Mouse (Mus musculus) macrophage (primary cell): ENCODE measurements around the gene Nrarp. TPM values are rescaled to one million over a fixed set of nuclear protein-coding genes. Genes with fewer than 3 reads are reported as not detected.

Source experiments
- H3K27ac ChIP-seq: fragments of 350-480 bp; formaldehyde crosslinking; 2 replicates; pipeline ENCODE4 v1.9.0; 2021
- H3K36me3 ChIP-seq: fragments of 350-480 bp; formaldehyde crosslinking; 2 replicates; pipeline ENCODE4 v1.9.0; 2021; ENCODE audit errors: inconsistent target
- H3K4me3 ChIP-seq: fragments of 350-480 bp; formaldehyde crosslinking; 2 replicates; pipeline ENCODE4 v1.9.0; 2021; ENCODE audit errors: inconsistent target
- H3K79me2 ChIP-seq: fragments of 350-480 bp; formaldehyde crosslinking; 2 replicates; pipeline ENCODE4 v1.9.0; 2021; ENCODE audit errors: inconsistent target
- WGBS: methylation state at CpG from one replicate; pipeline ENCODE4 v1.1.7; 2026; ENCODE audit warnings: inconsistent platforms; ENCODE audit not compliant: missing documents; 5-methylcytosine and 5-hydroxymethylcytosine counted together
- polyA plus RNA-seq: library from polyadenylated mRNA; stranded (reverse); fragments of 250-400 nt; gene quantifications from 3 replicates; pipeline ENCODE4 v1.2.4, GENCODE M21; 2018; ENCODE audit warnings: inconsistent platforms
- total RNA-seq, 78 experiments: library from RNA; depleted of rRNA; stranded (reverse); fragments of 250-400 nt; gene quantifications; 1 replicate in 9 of 78; 2 replicates in 24 of 78; 3 replicates in 43 of 78; 4 replicates in 2 of 78; pipeline ENCODE4 v1.2.4; 2018; ENCODE audit warnings: inconsistent platforms in 56 of 78

Gene Nrarp
- total RNA-seq (2018; cell fraction: chromatin; rRNA removed): not detected
- total RNA-seq (2018; cell fraction: cytosol; rRNA removed): under 1 TPM in 2 of 26 experiments, not detected in 24; 0.03 to 0.04 TPM
- not detected for total RNA-seq (2018; cell fraction: nucleus; rRNA removed)
- polyA plus RNA-seq: not detected in 3 replicates

DNA sequence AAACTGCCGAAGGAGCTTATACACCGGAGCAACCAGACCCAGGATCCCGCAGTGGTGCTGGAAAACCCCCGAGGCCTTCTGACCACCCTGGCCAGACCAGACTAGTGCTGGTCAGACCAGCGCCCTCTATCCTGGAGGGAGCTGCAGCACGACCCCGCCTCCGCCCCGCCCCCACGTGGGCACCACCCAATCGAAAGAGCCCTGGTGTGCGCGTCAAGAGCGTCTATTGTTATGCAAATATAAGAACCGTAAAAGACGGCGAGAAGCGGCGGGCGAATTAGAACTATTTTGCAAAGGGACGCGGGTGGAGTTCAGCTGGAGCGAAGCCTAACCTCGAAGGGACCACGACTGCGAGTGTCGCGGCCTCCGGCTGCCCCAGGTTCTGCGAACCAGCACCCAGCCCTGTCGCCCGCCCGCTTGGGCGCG, at the start of gene Nrarp:
Gene Nrarp, plus strand, starts transcription at position 281 of the 426 bp plus-strand sequence.
- Histone ChIP-seq H3K27ac (no peak within 1 kb of the TSS), H3K79me2 (no peaks in the 10 kb centered on the region), H3K36me3 (no peaks in the 10 kb centered on the region), H3K4me3 (no peak within 1 kb of the TSS)
- 2% methylated on average over 35 of the region's 35 CpGs for WGBS

DNA sequence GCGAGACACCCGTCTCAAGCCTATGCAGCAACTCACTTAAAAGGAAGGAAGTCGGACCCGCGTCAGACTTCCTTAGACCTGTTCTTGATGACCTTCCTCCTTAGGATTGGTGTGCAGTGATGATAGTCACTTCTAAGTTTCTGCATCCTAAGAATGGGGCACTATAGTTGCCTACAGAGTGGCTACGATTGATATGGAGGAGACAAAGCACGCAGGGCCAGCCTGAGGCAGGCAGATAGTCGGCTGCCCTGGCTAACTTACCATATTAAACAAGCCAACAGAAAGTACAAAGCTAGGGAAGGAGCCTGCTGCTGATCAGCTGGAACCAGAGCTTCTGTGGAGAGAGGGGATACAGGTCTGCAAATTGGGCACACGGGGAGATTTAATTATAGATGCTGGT, 49.0 kb upstream of the Nrarp start:
- 22% methylated on average over 9 of the region's 9 CpGs for WGBS
- no peaks in the 10 kb centered on the region for H3K79me2 ChIP-seq
- H3K4me3 ChIP-seq: no peak overlapping the region
- no peak overlapping the region for H3K27ac ChIP-seq
- H3K36me3 ChIP-seq: no peaks in the 10 kb centered on the region

DNA sequence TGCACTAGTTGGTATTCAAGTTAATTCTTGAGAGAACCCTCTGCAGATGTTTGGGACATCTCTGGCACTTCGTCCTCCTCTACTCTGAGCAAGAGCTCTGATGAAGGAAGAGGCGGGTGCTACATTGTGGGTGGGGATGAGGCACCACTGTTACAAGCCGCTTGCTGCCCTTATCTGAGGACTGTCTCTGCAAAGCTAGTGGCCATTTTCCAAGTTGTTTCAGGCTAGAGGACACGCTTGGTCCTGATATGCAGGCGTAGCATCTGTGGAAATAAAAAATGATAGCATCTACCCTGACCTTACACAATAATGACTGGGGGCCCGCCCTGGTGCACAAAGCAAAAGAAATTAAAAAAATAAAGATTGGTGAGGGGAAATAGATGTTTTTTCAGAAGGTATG, 42.7 kb upstream of the Nrarp start:
- Histone ChIP-seq H3K27ac (no peak overlapping the region), H3K4me3 (no peak overlapping the region), H3K79me2 (no peaks in the 10 kb centered on the region), H3K36me3 (no peaks in the 10 kb centered on the region)
- 71% methylated on average over 6 of the region's 6 CpGs for WGBS

DNA sequence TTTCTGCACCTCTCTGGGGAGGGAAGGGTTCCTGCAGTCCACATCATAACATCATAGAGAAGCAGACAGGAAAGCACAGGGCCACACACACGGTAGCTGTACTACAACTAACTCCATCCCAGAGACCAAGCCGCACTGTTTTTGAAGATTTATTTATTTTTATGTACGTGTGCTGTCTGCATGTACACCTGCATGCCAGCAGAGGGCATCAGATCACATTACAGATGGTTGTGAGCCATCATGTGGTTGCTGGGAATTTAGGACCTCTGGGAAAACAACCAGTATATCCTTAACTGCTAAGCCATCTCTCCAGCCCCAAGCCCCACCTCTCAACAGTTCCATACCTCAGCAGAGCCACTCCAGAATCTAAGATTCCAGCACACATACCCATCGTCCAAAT, 39.4 kb upstream of the Nrarp start:
- H3K36me3 ChIP-seq: no peaks in the 10 kb centered on the region
- no peaks in the 10 kb centered on the region for H3K79me2 ChIP-seq
- H3K4me3 ChIP-seq: no peak overlapping the region
- WGBS: 75% methylated on average over 4 of the region's 4 CpGs
- H3K27ac ChIP-seq: no peak overlapping the region

DNA sequence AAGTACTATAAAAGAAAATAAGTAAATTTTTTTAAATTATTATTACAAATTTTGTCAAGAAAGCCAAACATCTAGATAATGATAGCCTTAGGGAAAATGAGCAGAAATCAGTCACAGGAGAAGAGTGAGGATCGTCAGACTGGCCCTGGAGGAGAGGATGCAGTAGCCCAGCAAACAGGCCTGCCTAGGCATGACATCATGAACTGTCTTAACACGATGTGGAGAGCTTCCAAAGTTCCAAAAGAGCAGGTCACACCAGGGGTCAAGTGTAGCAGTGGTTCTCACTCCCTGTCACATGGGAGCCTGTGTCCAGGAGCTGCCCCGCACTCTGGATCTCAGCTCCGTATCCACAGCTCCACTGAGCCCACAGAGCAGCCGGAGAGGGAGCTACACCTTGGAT, 38.6 kb upstream of the Nrarp start:
- Histone ChIP-seq H3K79me2 (no peaks in the 10 kb centered on the region), H3K36me3 (no peaks in the 10 kb centered on the region), H3K4me3 (no peak overlapping the region), H3K27ac (no peak overlapping the region)
- WGBS: 91% methylated on average over 5 of the region's 5 CpGs

DNA sequence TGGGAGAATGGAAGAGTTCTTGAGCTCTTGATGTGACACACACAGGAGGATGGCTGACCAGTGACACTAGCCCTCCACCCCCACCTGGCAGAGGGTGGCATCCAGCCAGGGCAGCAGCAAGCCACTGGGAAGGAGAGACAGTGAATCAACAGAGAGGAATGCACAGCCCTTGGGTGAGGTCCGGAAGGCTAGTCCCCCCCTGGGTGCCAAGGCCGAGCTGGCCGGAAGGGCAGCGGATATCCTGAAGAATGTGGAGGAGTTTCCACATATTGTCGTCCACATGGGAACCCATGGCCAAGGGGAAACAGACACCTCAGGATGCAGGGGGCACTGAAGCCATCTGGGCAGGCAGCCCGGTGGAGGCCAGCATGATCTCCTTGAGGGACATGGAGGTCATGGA, 35.2 kb upstream of the Nrarp start:
- Histone ChIP-seq H3K4me3 (no peak overlapping the region), H3K27ac (no peak overlapping the region), H3K36me3 (no peaks in the 10 kb centered on the region), H3K79me2 (no peaks in the 10 kb centered on the region)
- 89% methylated on average over 6 of the region's 6 CpGs for WGBS

DNA sequence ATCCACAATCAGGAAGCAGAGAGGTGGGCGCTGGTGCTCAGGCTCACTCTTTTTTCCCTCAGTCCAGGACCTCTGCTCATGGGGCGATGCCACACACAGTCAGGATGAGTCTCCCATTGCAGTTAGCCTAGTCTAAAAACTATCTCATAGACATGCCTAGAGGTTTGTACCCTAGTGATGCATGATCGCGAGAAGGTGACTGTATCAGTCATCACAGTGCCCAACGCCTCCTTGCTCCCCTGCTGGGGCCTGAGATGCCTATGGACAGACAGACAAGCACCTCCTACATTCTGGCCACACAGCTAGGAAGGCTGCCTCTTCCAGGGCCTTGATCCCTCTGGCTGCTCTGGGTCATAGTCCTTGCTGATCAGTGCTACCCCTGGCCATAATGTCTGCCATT, 33.2 kb upstream of the Nrarp start:
- WGBS: 93% methylated on average over 5 of the region's 5 CpGs
- Histone ChIP-seq H3K79me2 (no peaks in the 10 kb centered on the region), H3K4me3 (no peak overlapping the region), H3K27ac (no peak overlapping the region), H3K36me3 (no peaks in the 10 kb centered on the region)

DNA sequence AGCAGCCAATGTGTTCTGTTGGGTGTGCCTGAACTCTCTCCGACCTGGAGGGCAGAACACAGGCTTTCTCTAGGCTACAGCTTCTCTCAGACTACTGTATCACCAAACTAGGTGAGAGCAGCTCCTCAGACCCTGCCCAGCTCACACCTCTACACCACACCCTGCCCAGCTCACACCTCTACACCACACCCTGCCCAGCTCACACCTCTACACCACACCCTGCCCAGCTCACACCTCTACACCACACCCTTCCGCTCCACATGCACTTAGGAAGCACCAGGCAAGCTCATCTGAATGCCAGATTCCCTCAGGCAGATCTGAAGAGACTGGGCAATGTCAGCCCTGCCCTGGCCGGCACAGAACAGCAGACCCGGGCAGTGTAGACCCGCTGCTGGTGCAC, 32.7 kb upstream of the Nrarp start:
- Histone ChIP-seq H3K4me3 (no peak overlapping the region), H3K36me3 (no peaks in the 10 kb centered on the region), H3K27ac (no peak overlapping the region), H3K79me2 (no peaks in the 10 kb centered on the region)
- WGBS: 91% methylated on average over 5 of the region's 5 CpGs

DNA sequence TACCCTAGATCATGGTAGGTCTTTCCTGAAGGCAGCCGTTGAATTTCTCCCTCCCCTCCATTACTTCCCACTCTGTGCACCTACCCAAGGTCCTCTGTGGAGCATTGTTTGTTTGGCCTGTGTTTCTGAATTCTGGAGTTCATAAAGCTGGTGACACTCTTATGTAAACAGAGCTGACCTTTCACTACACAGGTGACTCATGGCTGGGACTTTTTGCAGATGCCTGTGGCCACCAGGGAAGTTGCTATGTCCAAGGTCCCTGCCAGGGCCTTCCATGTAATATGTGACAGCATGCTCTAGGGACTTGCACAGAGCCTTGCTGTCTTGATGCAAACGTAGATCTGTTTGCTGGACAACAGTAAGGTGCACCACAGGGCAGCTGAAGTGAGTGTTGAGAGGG, 30.9 kb upstream of the Nrarp start:
- no peaks in the 10 kb centered on the region for H3K36me3 ChIP-seq
- H3K4me3 ChIP-seq: no peak overlapping the region
- WGBS: 89% methylated on average over 2 of the region's 2 CpGs
- H3K27ac ChIP-seq: no peak overlapping the region
- no peaks in the 10 kb centered on the region for H3K79me2 ChIP-seq

DNA sequence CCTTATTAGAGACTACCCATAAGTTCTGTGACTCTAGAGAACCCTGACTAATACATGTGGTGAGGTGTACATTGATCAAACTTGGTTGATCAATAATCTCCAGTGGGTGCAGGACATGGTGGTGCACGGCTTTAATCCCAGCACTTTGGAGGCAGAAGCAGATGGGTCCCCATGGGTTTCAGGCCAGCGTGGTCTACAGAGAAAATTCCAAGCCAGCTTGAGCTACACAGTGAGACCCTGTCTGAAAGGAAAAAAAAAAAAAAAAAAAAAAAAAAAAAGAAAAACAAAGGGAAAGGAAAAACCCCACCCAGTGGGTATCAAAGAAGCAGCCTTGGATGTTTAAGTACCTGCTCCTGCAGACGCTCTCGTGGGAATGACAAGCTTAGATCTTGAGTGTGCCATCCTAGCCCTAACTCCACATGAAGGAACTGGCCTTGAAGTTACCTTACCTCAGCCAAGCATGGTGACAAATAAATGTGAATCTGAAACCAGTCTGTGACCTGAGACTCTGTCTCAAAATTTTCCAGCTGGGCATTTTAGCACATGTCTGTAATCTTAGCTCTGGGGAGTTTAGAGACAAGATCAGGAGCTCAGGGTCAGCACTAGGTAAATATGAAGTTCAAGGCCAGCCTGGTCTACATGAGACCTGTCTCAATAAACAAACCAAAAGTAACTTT, 29.1 kb upstream of the Nrarp start:
- 88% methylated on average over 4 of the region's 4 CpGs for WGBS
- H3K27ac ChIP-seq: no peak overlapping the region
- no peak overlapping the region for H3K4me3 ChIP-seq
- no peaks in the 10 kb centered on the region for H3K36me3 ChIP-seq
- no peaks in the 10 kb centered on the region for H3K79me2 ChIP-seq

DNA sequence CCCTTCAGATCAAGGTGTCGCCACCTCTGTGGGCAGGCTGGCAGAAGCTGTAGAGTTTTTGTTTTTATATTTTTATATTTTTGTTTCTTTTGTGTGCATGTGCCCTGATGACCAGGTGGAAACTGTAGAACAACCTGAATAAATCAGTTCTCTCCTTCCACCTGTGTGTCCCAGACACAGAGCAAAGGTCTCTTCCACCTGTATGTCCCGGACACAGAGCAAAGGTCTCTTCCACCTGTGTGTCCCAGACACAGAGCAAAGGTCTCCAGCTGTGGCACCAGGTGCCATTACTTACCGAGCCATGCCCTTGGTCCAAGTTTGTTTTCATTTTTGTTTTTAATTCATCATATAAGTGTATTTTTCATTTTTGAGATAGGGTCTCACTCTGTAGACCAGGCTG, 24.4 kb upstream of the Nrarp start:
- Histone ChIP-seq H3K36me3 (no peaks in the 10 kb centered on the region), H3K79me2 (no peaks in the 10 kb centered on the region), H3K27ac (no peak overlapping the region), H3K4me3 (no peak overlapping the region)
- WGBS: 85% methylated on average over 3 of the region's 3 CpGs

DNA sequence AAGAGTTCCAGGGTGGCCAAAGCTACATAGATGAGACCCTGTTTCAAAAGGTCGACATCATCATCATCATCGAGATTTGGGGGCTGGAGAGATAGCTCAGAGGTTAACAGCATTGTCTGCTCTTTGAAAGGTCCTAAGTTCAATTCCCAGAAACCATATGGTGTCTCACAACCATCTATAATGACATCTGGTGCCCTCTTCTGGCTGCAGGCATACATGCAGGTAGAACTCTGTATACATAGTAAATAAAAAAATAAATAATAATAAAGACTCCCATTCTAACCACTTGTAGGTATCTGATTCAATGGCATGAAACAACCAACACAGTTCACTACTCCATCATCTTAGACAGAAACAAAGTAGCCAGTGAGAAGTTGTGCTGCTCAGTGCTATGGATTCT, 23.6 kb upstream of the Nrarp start:
- WGBS: 55% methylated on average over 2 of the region's 2 CpGs
- no peaks in the 10 kb centered on the region for H3K36me3 ChIP-seq
- H3K4me3 ChIP-seq: no peak overlapping the region
- H3K27ac ChIP-seq: no peak overlapping the region
- no peaks in the 10 kb centered on the region for H3K79me2 ChIP-seq

DNA sequence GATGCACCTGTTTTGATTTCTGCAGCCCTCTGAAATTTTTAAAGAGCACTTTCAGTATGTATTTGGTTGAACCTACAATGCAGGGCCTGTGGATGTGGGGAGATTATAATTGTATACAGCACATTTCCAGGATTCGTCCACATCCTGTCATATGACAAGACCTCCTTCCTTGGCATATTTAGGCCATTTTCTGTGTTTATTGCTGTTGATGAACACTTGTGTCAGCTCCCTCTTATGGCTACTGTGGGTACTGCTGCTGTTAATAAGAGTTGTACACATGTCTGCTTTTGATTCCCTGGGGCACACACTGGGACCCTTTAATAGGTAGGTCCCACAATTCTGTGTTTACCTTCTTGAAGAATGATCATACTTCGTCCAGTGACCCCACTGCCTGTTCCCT, 22.9 kb upstream of the Nrarp start:
- Histone ChIP-seq H3K36me3 (no peaks in the 10 kb centered on the region), H3K27ac (no peak overlapping the region), H3K4me3 (no peak overlapping the region), H3K79me2 (no peaks in the 10 kb centered on the region)
- WGBS: 48% methylated on average over 2 of the region's 2 CpGs

DNA sequence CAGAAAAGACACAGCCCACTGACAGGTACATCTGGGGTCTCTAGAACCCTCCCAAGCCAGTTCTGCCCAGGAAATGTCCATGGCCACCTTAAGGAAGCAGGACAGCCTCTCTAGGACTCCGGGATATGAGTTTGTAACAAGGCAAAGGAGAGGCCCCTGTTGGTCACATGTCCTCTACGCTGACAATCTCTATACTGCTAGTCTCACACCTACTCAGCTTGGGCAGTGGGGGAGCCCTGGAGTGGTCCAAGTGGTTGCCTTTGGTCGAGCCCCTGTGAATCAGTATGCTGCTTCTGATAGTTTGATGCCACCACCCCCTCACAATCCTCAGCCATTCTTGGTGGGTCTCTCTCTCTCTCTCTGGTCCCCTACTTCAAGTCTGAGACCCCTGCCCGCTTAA, 13.1 kb upstream of the Nrarp start:
- H3K4me3 ChIP-seq: no peak overlapping the region
- no peaks in the 10 kb centered on the region for H3K36me3 ChIP-seq
- H3K79me2 ChIP-seq: no peaks in the 10 kb centered on the region
- WGBS: 56% methylated on average over 3 of the region's 4 CpGs
- H3K27ac ChIP-seq: no peak overlapping the region

DNA sequence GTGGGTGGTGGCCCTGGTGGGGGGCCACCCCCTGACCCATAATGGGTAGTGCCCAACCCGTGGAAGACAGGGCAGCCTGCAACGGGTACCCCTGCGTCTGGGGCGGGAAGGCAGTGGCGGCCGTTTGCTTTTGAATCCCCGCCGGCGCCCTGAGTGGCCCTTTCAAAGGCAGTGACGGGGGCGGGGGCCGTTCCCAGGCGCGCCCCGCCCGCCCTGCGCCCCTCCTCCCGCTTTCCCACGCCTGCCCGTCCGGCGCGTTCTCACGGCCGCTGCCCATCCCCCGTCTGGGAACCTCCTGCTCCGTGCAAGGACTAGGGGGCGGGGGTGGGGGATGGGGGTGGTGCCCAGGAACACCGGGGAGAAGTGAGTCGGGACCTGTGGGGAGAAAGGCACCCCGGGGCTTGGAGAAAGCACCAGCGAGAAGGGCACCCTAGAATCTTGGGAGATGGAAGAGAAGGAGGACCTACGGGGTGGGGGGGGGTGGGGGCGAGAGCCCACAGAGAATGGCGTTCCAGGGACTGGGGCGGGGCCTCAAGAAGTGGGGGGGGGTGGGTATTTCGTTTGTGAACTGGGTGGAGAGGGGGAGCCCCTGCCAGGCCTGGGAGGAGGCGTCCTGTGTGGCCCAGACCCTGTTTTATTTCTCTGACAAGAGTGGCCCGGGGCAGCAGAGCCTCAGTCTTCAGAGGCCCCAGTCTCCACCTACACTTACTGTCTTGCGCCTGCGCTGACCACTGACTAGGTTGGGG, 12.5 kb upstream of the Nrarp start:
- Histone ChIP-seq H3K27ac (no peak overlapping the region), H3K79me2 (no peaks in the 10 kb centered on the region)
- WGBS: 13% methylated on average over 38 of the region's 41 CpGs

More for the DNA sequence above, 12.5 kb upstream of the Nrarp start:
- H3K36me3 ChIP-seq: no peaks in the 10 kb centered on the region
- H3K4me3 ChIP-seq: no peak overlapping the region
